Mouse (Mus musculus) small intestine, adult 2 months (tissue): ENCODE data around the gene Dock9.

Experiments used
- CTCF ChIP-seq: fragments of 200-500 bp; IDR thresholded peaks from 2 replicates; pipeline ENCODE4 v1.5.1; 2012; ENCODE audit warnings: low read depth, mild to moderate bottlenecking, control low read depth, inconsistent platforms, low read length, moderate library complexity, mixed read lengths; ENCODE audit not compliant: insufficient replicate concordance, insufficient read length; ENCODE audit errors: extremely low read depth
- POLR2A ChIP-seq: fragments of 200-500 bp; IDR thresholded peaks from 2 replicates; pipeline ENCODE4 v1.6.1; 2012; ENCODE audit warnings: low read depth, mild to moderate bottlenecking, control low read depth, inconsistent platforms, low read length, moderate library complexity

GRCm38 (mm10) chr14:121592890-121593289 is 204.7 kb downstream of the Dock9 start:
- TF ChIP-seq CTCF (no peak), POLR2A (no peak)
